Mouse (Mus musculus) heart, embryonic 10.5 days (tissue): ENCODE results near the gene Igsf6. TPM values are rescaled to one million over a fixed set of nuclear protein-coding genes. Genes with fewer than 3 reads are reported as not detected.
"Not testable (repeated sequence)": the region's sequence is repeated elsewhere in the genome, so short reads cannot be mapped to it uniquely, and the experiment has no call there.

Experiments
- DNase-seq: peaks from one replicate; pipeline ENCODE4 v3.0.0-alpha.2; 2017; ENCODE audit warnings: low spot score
- H3K27ac ChIP-seq: fragments of 300-500 bp; sonication (generic); 2 replicates; pipeline ENCODE4 v1.5.1; 2016; ENCODE audit warnings: mild to moderate bottlenecking
- H3K27me3 ChIP-seq: fragments of 300-500 bp; sonication (generic); 2 replicates; pipeline ENCODE4 v1.6.1; 2016; ENCODE audit warnings: mild to moderate bottlenecking; ENCODE audit not compliant: poor library complexity, insufficient read depth, severe bottlenecking
- H3K36me3 ChIP-seq: fragments of 300-500 bp; sonication (generic); 2 replicates; pipeline ENCODE4 v1.6.1; 2016; ENCODE audit warnings: mild to moderate bottlenecking, moderate library complexity
- H3K4me1 ChIP-seq: fragments of 300-500 bp; sonication (generic); 2 replicates; pipeline ENCODE4 v1.6.1; 2016; ENCODE audit warnings: mild to moderate bottlenecking
- H3K4me3 ChIP-seq: fragments of 300-500 bp; sonication (generic); 2 replicates; pipeline ENCODE4 v1.5.1; 2016; ENCODE audit warnings: mild to moderate bottlenecking, moderate library complexity
- H3K9me3 ChIP-seq: fragments of 300-500 bp; sonication (generic); 2 replicates; pipeline ENCODE4 v1.6.1; 2016; ENCODE audit warnings: mild to moderate bottlenecking, moderate library complexity
- WGBS: fragments of 180-500 bp; shearing (Covaris S2); methylation state at CpG from one replicate; pipeline ENCODE4 v1.1.7; 2016; 5-methylcytosine and 5-hydroxymethylcytosine counted together
- polyA plus RNA-seq: library from polyadenylated mRNA; unstranded; fragments of >200 nt; fragmentation: Nextera tagmentation; extraction: Ambion mirVana; gene quantifications from 2 replicates; pipeline ENCODE4 v1.2.1, GENCODE M21; 2016

Gene Igsf6
- polyA plus RNA-seq, 1 experiment from 2014 or later: 0.92 TPM

DNA sequence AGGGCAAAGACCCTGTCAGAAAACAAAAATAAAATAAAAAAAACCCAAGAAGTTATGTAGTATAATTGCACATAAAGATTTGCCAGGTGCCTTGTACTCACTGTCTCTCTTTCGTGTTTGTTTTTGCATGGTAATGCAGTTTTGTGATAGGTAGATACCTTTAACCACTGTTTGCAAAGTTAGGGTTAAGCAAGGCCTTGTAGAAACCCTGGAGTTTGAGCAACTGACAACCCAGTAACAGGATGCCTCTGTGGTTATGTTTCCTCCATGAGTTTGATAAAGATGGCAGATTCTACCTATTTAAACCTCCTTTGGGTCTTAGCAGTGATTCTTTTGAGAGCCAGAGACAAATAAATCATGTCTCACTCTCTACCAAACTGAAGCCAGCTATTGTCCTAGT lies 30.9 kb downstream of the Igsf6 start:
- WGBS: 97% methylated on average over 1 of the region's 1 CpGs
- peaks cover 3% of the 10 kb centered on the region; the same call in 1 of the 2 replicates for H3K36me3 ChIP-seq
- H3K27ac ChIP-seq: no peak overlapping the region
- H3K9me3 ChIP-seq: no peaks in the 10 kb centered on the region
- no peak overlapping the region for H3K4me3 ChIP-seq
- H3K4me1 ChIP-seq: peaks cover 6% of the 10 kb centered on the region
- no peak for DNase-seq
- H3K27me3 ChIP-seq: no peaks in the 10 kb centered on the region

DNA sequence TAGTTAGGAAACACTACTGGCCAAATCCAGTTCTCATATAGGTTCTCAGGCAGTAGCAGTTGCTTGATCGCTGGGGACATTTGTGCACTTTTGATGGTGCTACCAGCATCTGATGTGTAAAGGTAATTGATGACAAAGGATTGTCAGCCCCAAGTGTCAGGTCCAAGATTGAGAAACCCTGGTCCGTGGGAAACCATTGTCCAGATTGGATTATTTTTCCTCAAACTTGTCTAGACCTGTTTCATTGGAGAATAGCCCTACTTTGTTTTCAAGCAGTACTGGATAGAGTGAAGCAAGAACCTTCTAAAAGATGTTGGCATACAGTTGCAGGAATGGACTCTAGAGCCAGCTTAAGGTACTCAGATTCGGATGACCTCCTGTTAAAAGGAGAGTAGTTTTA lies 31.4 kb downstream of the Igsf6 start:
- Histone ChIP-seq H3K27me3 (no peaks in the 10 kb centered on the region), H3K36me3 (no peaks in the 10 kb centered on the region; the same call in 1 of the 2 replicates), H3K4me1 (peaks cover 7% of the 10 kb centered on the region), H3K27ac (no peak overlapping the region), H3K9me3 (no peaks in the 10 kb centered on the region), H3K4me3 (no peak overlapping the region)
- DNase-seq: no peak
- 91% methylated on average over 3 of the region's 3 CpGs for WGBS

DNA sequence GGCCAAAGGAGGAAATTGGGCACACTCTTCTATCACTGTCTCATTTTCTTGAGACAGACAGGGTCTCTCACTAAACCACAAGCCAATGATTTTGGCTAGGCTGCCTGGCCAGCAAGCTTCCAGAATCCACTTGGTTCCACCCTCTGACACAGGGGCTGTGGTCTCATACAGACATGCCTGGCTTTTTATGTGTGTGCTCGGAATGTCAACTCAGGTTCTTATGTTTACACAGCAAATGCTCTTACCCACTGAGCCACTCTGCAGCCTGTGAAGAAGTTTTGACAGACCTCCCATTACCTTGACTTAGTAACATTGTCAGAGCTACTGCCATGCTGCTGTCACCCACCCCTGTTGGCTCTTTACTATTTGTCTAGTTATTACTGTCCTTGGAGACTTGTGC lies 32.4 kb downstream of the Igsf6 start:
- no peak overlapping the region for H3K27ac ChIP-seq
- no peaks in the 10 kb centered on the region for H3K9me3 ChIP-seq
- H3K27me3 ChIP-seq: no peaks in the 10 kb centered on the region
- DNase-seq: no peak
- no peaks in the 10 kb centered on the region for H3K36me3 ChIP-seq
- H3K4me3 ChIP-seq: no peak overlapping the region
- WGBS: 82% methylated on average over 1 of the region's 1 CpGs
- H3K4me1 ChIP-seq: peaks cover 10% of the 10 kb centered on the region

DNA sequence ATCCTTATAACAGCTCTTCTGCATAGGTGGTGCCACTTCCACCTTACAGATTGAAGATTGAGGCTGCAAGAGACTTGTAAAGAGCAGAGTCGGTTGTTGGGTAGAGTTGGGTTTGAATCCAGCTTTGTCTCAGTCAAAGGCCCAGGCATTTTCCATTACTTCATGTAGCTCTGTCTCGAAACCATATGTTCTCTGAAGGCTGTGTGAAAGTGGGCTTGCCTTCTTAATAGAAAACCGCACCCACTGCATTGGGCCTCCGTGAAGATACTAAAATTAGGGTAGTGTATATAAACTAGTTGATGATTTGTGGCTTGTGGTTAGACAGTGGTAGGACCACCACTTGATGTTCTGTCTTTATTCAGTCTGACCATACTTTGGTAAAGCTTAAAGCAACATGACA lies 33.8 kb downstream of the Igsf6 start:
- Histone ChIP-seq H3K27ac (no peak overlapping the region), H3K9me3 (no peaks in the 10 kb centered on the region), H3K36me3 (no peaks in the 10 kb centered on the region), H3K27me3 (no peaks in the 10 kb centered on the region), H3K4me1 (peaks cover 21% of the 10 kb centered on the region), H3K4me3 (no peak overlapping the region)
- WGBS: 87% methylated on average over 4 of the region's 4 CpGs
- no peak for DNase-seq

DNA sequence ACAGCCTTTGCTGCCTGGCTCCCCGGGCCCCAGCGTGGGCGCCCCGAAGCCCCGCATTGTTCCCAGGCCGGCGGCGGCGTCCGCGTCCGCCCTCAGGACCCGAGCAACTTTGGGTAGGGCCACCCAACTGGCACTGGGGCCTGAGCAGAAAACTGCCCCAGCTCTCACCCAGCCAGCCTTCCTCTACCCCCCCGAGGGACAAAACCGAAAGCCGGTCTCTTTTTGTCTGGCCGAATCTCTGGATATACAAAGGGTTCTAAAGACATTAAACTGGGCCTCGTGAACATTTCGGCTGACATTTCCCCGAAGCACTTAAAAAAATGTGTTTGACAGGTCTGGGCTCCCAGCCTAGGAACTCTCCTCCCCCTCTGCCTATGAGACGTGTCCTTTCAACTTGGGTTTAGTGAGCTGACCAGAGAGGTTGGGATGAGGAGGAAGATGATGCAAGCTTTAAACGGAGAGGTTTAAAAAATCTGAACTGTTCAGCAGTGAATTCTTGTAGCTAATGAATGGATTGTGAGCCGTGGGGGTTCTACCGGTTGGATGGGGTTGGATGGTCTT lies 39.1 kb downstream of the Igsf6 start:
- under 1% methylated on average over 24 of the region's 24 CpGs for WGBS
- peak; percentile 77 for DNase-seq
- peak overlapping the region; percentile 99 for H3K27ac ChIP-seq
- H3K27me3 ChIP-seq: peaks cover 18% of the 10 kb centered on the region; the same call in 1 of the 2 replicates
- H3K9me3 ChIP-seq: no peaks in the 10 kb centered on the region
- H3K4me1 ChIP-seq: peaks cover 21% of the 10 kb centered on the region
- no peaks in the 10 kb centered on the region for H3K36me3 ChIP-seq
- peak overlapping the region; percentile 99 for H3K4me3 ChIP-seq

DNA sequence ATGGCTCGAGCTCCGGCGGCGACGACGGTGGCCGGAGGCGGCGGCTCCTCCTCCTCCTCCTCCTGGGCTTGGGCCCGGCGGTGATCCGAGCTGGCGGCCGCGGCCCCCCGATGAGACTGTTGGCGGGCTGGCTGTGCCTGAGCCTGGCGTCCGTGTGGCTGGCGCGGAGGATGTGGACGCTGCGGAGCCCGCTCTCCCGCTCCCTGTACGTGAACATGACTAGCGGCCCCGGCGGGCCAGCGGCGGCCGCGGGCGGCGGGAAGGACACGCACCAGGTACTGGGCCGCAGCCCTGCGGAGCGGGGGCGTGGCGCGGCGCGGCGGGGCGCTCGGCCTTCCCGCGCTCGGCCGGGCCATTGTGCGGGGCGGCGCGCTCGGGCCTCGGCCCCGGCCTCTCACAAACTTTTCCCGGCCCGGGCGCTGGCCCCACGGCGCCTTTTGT lies 39.7 kb downstream of the Igsf6 start:
- peak overlapping the region; percentile 99 for H3K27ac ChIP-seq
- peaks cover 18% of the 10 kb centered on the region; the same call in 1 of the 2 replicates for H3K4me1 ChIP-seq
- H3K36me3 ChIP-seq: no peaks in the 10 kb centered on the region
- peak overlapping the region; percentile 99 for H3K4me3 ChIP-seq
- H3K9me3 ChIP-seq: no peaks in the 10 kb centered on the region
- no peak for DNase-seq
- peaks cover 20% of the 10 kb centered on the region; the same call in 1 of the 2 replicates for H3K27me3 ChIP-seq
- WGBS: under 1% methylated on average over 63 of the region's 63 CpGs

DNA sequence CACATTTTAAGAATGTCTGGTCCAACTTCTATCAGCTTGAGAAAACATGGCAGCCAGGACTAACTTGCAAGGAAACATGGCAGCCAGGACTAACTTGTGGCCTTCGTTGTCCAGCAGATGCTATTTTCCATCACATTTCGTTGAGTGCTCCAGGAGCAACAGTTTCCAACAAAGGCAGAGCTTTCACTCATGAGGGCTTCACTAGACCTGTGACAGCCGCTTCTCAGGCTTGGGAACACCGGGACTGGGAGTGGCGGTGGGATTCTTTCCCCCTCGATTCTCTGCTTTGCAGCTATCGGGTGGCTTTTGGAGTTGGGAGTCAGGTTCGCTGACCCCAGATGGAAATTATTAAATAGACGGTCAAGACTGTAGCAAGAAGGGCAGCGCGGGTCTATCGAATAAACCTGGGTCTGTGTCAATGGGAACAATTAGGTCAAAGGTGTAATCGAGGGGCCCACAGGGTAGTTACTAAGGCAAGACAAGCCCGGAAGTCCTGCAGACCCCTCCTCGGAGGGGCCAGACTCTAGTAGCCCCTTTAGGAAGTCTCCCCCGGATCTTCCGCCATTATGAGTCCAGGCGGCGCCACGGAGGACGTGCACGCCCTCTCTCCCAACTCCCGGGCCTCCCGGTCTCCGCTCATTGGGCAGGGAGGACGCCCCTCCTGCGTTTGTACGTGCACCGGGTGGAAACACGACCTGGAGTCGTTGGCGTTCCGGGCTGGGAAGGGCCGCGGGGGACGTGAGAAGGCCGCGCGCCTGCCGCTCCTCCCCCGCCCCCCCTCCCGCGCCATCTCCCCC lies 40.3 kb downstream of the Igsf6 start, which contains the start of gene Mettl9:
Gene Mettl9, plus strand, starts transcription at position 590 of the 797 bp plus-strand sequence.
- peak; percentile 97 for DNase-seq
- peak within 1 kb of the TSS; percentile 99 for H3K27ac ChIP-seq
- WGBS: 3% methylated on average over 39 of the region's 43 CpGs
- H3K4me1 ChIP-seq: peaks cover 18% of the 10 kb centered on the region; the same call in 1 of the 2 replicates
- peaks cover 25% of the 10 kb centered on the region; the same call in 1 of the 2 replicates for H3K27me3 ChIP-seq
- H3K9me3 ChIP-seq: no peaks in the 10 kb centered on the region
- peak within 1 kb of the TSS; percentile 99 for H3K4me3 ChIP-seq
- no peaks in the 10 kb centered on the region for H3K36me3 ChIP-seq

DNA sequence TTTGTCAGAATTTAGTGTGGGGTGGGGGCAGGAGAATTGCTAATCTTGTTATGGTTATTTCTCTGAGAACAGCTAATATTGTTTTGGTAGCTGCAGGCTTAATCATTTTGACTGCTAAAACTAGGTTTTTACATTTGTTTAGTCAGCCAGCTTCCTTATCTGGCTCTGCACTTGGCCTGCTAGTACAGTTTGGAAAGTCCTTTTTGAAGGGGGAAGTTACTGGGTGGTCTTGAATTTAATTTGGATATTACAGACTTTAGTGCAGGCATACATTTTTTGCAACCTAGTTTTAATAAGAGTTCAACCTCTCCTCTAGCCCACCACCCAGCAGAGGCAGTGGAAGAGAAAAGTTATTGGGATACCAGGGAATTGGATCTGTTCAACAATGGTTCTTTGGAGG lies 44.4 kb downstream of the Igsf6 start:
- H3K4me3 ChIP-seq, H3K27ac ChIP-seq, DNase-seq, H3K4me1 ChIP-seq, H3K36me3 ChIP-seq, H3K9me3 ChIP-seq: not testable (repeated sequence)
- peaks cover 32% of the 10 kb centered on the region; the same call in 1 of the 2 replicates for H3K27me3 ChIP-seq

DNA sequence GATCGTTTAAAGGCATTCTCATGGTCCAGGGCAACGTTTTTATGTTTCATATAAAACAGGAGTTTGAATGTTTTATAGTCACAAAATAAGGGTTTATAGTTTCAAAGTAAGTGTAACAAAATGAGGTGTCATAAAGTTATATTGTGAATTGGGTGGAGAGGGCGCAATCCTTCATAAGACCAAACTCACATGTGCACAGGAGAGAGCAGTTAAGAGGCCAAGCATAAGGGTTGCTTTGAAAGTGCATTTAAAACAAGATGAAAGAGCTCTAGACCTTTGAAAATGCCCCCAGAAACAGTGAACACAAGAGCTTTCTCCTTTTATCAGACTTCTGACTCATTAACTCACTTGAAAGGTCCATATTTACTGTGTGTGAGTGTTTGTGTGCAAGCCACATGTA lies 48.1 kb downstream of the Igsf6 start:
- no peaks in the 10 kb centered on the region for H3K9me3 ChIP-seq
- no peak for DNase-seq
- H3K4me1 ChIP-seq: no peaks in the 10 kb centered on the region
- no peaks in the 10 kb centered on the region for H3K36me3 ChIP-seq
- H3K27me3 ChIP-seq: peaks cover 21% of the 10 kb centered on the region; the same call in 1 of the 2 replicates
- H3K27ac ChIP-seq: no peak overlapping the region
- H3K4me3 ChIP-seq: no peak overlapping the region
- 60% methylated on average over 3 of the region's 3 CpGs for WGBS

DNA sequence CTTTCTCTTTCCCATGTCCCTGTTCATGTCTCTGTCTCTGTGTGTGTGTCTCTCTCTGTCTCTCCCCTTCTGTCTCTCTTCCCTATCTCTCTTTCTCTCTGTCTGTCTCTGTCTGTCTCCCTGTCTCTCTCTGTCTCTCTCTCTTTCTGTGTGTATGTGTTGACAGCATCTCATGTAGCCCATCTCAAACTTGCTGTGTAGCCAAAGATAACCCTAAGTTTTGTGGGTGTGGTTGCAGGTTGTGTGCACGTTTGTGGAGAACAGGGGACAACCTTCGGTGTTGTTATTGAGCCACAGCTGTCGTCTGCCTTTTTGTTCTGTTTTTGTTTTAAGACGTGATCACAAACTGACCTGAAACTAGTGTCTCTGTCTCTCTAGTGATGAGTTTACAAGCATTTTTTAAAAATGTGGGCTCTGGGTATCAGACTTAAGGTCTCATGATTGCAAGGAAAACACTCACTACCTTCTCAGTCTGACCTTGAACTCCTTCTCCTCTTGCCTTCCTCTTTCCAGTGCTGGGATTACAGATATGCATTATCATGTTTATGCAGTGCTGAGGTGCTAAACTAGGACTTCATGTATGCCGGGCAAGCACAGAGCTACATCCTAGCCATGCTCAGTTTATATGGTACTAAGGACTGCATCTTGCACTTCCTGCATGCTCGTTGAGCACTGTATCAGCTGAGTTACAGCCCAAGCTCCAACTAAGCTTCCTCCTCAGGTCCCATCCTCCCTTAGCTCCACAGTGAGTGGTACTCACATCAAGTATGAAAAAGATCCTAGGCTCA lies 49.0 kb downstream of the Igsf6 start:
- no peak for DNase-seq
- no peak overlapping the region for H3K4me3 ChIP-seq
- H3K36me3 ChIP-seq: no peaks in the 10 kb centered on the region
- no peak overlapping the region for H3K27ac ChIP-seq
- WGBS: 66% methylated on average over 6 of the region's 6 CpGs
- peaks cover 16% of the 10 kb centered on the region; the same call in 1 of the 2 replicates for H3K27me3 ChIP-seq
- no peaks in the 10 kb centered on the region for H3K9me3 ChIP-seq
- H3K4me1 ChIP-seq: no peaks in the 10 kb centered on the region

DNA sequence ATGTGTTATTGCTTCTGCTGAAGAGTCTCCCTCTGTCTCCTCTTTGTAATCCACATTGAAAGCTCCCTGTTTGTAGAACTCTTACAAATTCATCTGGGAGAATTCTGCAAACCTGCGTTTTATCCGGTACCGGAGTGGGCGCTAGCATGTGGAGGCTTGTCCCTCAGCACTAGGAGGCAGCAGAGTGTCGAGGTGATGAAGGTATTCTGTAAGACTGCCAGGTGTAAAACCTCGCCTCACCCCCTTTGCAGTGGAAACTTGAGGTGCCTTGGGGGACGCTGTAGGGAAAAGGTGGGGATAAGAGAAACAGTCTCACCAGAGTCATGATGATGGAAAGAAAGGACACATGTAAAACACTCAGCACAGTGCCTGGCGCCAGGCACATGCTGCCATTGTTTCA lies 54.1 kb downstream of the Igsf6 start:
- H3K9me3 ChIP-seq: no peaks in the 10 kb centered on the region
- DNase-seq: no peak
- no peak overlapping the region for H3K4me3 ChIP-seq
- H3K4me1 ChIP-seq: no peaks in the 10 kb centered on the region
- H3K36me3 ChIP-seq: no peaks in the 10 kb centered on the region
- no peak overlapping the region for H3K27ac ChIP-seq
- peaks cover 6% of the 10 kb centered on the region; the same call in 1 of the 2 replicates for H3K27me3 ChIP-seq
- 33% methylated on average over 8 of the region's 8 CpGs for WGBS

DNA sequence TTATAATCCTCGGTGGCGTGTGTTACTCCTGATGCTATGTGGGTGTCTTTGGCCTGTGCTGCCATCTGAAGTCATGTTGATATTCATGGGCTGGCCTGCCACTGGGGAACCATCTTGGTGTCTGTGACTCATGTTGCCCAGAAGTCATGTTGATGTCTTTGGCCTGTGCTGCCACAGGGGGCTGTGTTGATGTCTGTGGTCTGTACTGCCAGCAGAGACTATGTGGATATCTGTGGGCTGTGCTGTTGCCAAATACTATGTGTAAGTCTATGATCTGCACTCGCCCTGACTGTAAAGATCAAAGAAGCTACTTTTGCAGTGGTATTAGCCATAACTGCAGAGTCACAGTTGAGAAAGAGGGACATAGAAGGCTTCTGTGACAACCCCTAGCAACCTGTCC lies 55.6 kb downstream of the Igsf6 start:
- Histone ChIP-seq H3K4me1 (no peaks in the 10 kb centered on the region), H3K4me3 (no peak overlapping the region), H3K27me3 (peaks cover 6% of the 10 kb centered on the region; the same call in 1 of the 2 replicates), H3K36me3 (no peaks in the 10 kb centered on the region), H3K27ac (no peak overlapping the region), H3K9me3 (no peaks in the 10 kb centered on the region)
- no peak for DNase-seq
- 78% methylated on average over 3 of the region's 3 CpGs for WGBS

DNA sequence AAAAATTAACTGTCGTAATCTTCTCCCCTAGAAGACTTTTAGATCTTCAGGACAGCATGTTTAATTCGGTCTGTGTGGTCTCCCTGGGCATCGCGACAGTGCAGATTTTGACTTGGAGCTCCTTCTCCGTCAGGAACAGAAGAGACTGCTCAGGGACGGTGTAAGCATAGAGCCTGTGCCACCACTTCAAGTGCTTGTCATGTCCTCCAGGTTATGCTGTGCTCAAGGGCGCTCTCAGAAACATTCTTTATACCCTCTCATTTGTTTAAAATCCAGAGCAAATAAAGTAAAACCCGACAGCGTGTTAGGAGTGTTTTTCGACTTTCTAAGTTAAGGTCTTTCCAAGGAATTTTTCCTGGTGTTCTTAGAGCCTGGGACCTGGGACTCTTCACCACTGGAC lies 59.9 kb downstream of the Igsf6 start:
- Histone ChIP-seq H3K4me3 (no peak overlapping the region), H3K36me3 (no peaks in the 10 kb centered on the region), H3K27me3 (peaks cover 6% of the 10 kb centered on the region; the same call in 1 of the 2 replicates), H3K9me3 (no peaks in the 10 kb centered on the region), H3K4me1 (no peaks in the 10 kb centered on the region), H3K27ac (no peak overlapping the region)
- WGBS: 83% methylated on average over 10 of the region's 10 CpGs
- no peak for DNase-seq
